Mouse (Mus musculus) lung, postnatal 0 days (tissue): ENCODE results near the gene Pde2a.
A peak's percentile ranks its signal among the peaks of the same experiment; 100 is the strongest.

ENCODE experiments used
- CTCF ChIP-seq: IDR thresholded peaks from 2 replicates; pipeline ENCODE4 v1.5.1; 2016; ENCODE audit warnings: antibody characterized with exemption, mild to moderate bottlenecking
- EP300 ChIP-seq: IDR thresholded peaks from 2 replicates; pipeline ENCODE4 v1.6.1; 2016; ENCODE audit warnings: antibody characterized with exemption, mild to moderate bottlenecking, control low read depth

- TF ChIP-seq CTCF = peak; percentile 87
- TF ChIP-seq EP300 = 0 out of 2 replicates have a peak, but pooled peaks have one; percentile 30
Observed at GRCm38 (mm10) chr7:101374155-101374554, 47.3 kb upstream of the Pde2a start.
